Mouse (Mus musculus): ENCODE data around the gene Tbcel. TPM values are rescaled to one million over a fixed set of nuclear protein-coding genes. Genes with fewer than 3 reads are reported as not detected.

The Tbcel gene
- polyA plus RNA-seq (2015; fragmentation: Nextera tagmentation; extraction: Ambion mirVana): 4.4 and 4.6 TPM in 2 replicates

- H3K4me1 ChIP-seq: peaks cover 23% of the 10 kb centered on the region
- H3K4me2 ChIP-seq (replicated peaks): no peak within 1 kb of the TSS
- H3K36me3 ChIP-seq: no peaks in the 10 kb centered on the region
- ATAC-seq (ENCODE audit: low FRiP score, low read depth): no peak
- 80% methylated on average over 6 of the region's 6 CpGs for WGBS
- H3K9ac ChIP-seq: no peak within 1 kb of the TSS
- no peaks in the 10 kb centered on the region for H3K9me3 ChIP-seq
- no peak within 1 kb of the TSS for H3K4me3 ChIP-seq
- no peaks in the 10 kb centered on the region for H3K27me3 ChIP-seq
- H3K27ac ChIP-seq: no peak within 1 kb of the TSS
Measured at GRCm38 (mm10) chr9:42507709-42508108, at the start of gene Tbcel. Tbcel (minus strand) TSS chr9:42507809.

- no peak for ATAC-seq (ENCODE audit: low FRiP score, low read depth)
- Histone ChIP-seq H3K4me2 (replicated peaks) (no peak overlapping the region), H3K36me3 (no peaks in the 10 kb centered on the region), H3K9ac (no peak overlapping the region), H3K4me1 (no peaks in the 10 kb centered on the region), H3K27me3 (0 out of 2 replicates have a peak, but pooled peaks cover 4% of the 10 kb centered on the region), H3K27ac (no peak overlapping the region), H3K9me3 (0 out of 2 replicates have a peak, but pooled peaks cover 5% of the 10 kb centered on the region), H3K4me3 (no peak overlapping the region)
- 84% methylated on average over 1 of the region's 1 CpGs for WGBS
Measured at GRCm38 (mm10) chr9:42555186-42555585, 47.6 kb upstream of the Tbcel start.

DNA sequence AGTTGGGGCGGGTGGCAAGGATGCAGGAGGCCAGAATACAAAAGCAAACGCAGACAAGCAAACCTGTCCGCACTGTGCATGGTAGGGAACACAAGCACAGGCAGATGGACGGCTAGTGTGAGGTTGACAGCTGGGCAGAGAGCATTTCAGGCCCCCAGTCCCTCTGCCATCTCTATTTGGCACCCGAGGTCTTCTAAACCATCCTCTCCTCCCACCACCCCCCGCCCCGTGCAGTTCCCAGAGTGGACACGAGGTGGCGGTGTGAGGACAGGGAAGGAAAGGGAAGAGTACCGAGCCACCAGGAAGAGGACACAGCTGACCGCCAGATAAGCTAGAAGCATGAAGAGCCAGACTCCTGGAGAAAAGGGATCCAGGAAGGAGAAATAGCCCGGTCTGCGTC lies 42.5 kb upstream of the Tbcel start:
- no peak overlapping the region for H3K4me3 ChIP-seq
- no peak overlapping the region for H3K9ac ChIP-seq
- H3K9me3 ChIP-seq: no peaks in the 10 kb centered on the region
- no peaks in the 10 kb centered on the region for H3K36me3 ChIP-seq
- no peak for ATAC-seq (ENCODE audit: low FRiP score, low read depth)
- WGBS: 17% methylated on average over 13 of the region's 13 CpGs
- peaks cover 13% of the 10 kb centered on the region; the same call in 1 of the 2 replicates for H3K27me3 ChIP-seq
- H3K27ac ChIP-seq: no peak overlapping the region
- 0 out of 2 replicates have a peak, but pooled peaks cover 4% of the 10 kb centered on the region for H3K4me1 ChIP-seq
- no peak overlapping the region for H3K4me2 ChIP-seq (replicated peaks)

GRCm38 (mm10) chr9:42548981-42549380 lies 41.4 kb upstream of the Tbcel start:
- no peak overlapping the region for H3K4me2 ChIP-seq (replicated peaks)
- H3K27me3 ChIP-seq: peaks cover 10% of the 10 kb centered on the region; the same call in 1 of the 2 replicates
- no peak overlapping the region for H3K27ac ChIP-seq
- H3K9ac ChIP-seq: no peak overlapping the region
- H3K9me3 ChIP-seq: no peaks in the 10 kb centered on the region
- ATAC-seq (ENCODE audit: low FRiP score, low read depth): no peak
- 50% methylated on average over 7 of the region's 7 CpGs for WGBS
- H3K4me3 ChIP-seq: no peak overlapping the region
- H3K36me3 ChIP-seq: no peaks in the 10 kb centered on the region
- H3K4me1 ChIP-seq: 0 out of 2 replicates have a peak, but pooled peaks cover 4% of the 10 kb centered on the region

DNA sequence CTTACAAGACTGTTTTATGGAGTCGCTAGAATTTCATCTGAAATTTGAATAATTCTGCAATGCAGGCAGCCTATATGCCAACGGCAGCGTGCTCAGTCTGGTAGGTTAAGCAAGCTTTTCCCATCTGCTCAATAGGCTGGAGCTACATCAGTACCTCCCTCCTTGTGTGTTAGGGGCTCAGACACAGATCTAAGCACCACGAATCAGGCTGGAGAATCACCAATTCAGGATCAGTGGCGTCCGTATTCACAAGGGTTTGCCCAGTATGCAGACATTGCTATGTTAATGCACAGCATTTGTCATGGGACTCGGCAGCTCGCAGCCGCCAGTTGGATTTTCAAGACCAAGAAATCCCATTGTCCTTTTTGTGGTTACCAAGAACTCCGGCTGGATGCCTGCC lies 36.9 kb upstream of the Tbcel start:
- Histone ChIP-seq H3K27ac (no peak overlapping the region), H3K36me3 (no peaks in the 10 kb centered on the region), H3K9ac (no peak overlapping the region), H3K4me3 (no peak overlapping the region), H3K27me3 (peaks cover 6% of the 10 kb centered on the region; the same call in 1 of the 2 replicates), H3K4me2 (replicated peaks) (no peak overlapping the region), H3K4me1 (0 out of 2 replicates have a peak, but pooled peaks cover 4% of the 10 kb centered on the region), H3K9me3 (no peaks in the 10 kb centered on the region)
- no peak for ATAC-seq (ENCODE audit: low FRiP score, low read depth)
- WGBS: 88% methylated on average over 10 of the region's 10 CpGs

DNA sequence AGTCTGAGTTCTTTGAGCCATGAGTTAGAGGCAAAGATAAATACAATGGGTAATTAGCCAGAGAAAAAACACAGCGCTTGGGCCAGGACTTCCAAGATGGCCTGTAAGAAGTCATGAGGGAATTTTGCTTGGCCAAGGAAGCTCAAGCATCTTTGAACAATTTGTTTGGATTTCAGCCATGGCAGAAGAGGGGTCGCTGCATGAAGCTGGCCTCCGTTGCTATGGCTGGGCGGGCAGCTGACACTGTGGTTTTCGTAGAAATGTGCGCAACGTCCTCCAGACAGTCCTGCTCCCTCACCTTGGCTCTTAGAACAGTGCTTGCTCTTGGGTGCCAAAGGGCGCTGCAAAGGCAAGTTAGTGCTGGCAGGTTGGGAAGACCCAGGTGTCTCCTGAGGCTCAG lies 25.9 kb upstream of the Tbcel start:
- H3K27ac ChIP-seq: no peak overlapping the region
- H3K4me3 ChIP-seq: no peak overlapping the region
- H3K36me3 ChIP-seq: no peaks in the 10 kb centered on the region
- H3K4me2 ChIP-seq (replicated peaks): no peak overlapping the region
- H3K27me3 ChIP-seq: no peaks in the 10 kb centered on the region
- WGBS: 80% methylated on average over 8 of the region's 8 CpGs
- H3K9me3 ChIP-seq: no peaks in the 10 kb centered on the region
- H3K4me1 ChIP-seq: peaks cover 29% of the 10 kb centered on the region
- no peak overlapping the region for H3K9ac ChIP-seq
- ATAC-seq (ENCODE audit: low FRiP score, low read depth): no peak

GRCm38 (mm10) chr9:42533041-42533440 lies 25.4 kb upstream of the Tbcel start:
- Histone ChIP-seq H3K27me3 (no peaks in the 10 kb centered on the region), H3K27ac (no peak overlapping the region), H3K4me1 (peaks cover 29% of the 10 kb centered on the region), H3K9ac (no peak overlapping the region), H3K9me3 (no peaks in the 10 kb centered on the region), H3K4me3 (no peak overlapping the region), H3K36me3 (no peaks in the 10 kb centered on the region), H3K4me2 (replicated peaks) (no peak overlapping the region)
- 16% methylated on average over 6 of the region's 6 CpGs for WGBS
- no peak for ATAC-seq (ENCODE audit: low FRiP score, low read depth)

GRCm38 (mm10) chr9:42531951-42532350 lies 24.3 kb upstream of the Tbcel start:
- Histone ChIP-seq H3K4me1 (peaks cover 29% of the 10 kb centered on the region), H3K36me3 (no peaks in the 10 kb centered on the region), H3K9me3 (no peaks in the 10 kb centered on the region), H3K9ac (no peak overlapping the region), H3K27me3 (no peaks in the 10 kb centered on the region), H3K4me2 (replicated peaks) (no peak overlapping the region), H3K4me3 (no peak overlapping the region), H3K27ac (no peak overlapping the region)
- WGBS: 41% methylated on average over 3 of the region's 3 CpGs
- ATAC-seq (ENCODE audit: low FRiP score, low read depth): no peak

DNA sequence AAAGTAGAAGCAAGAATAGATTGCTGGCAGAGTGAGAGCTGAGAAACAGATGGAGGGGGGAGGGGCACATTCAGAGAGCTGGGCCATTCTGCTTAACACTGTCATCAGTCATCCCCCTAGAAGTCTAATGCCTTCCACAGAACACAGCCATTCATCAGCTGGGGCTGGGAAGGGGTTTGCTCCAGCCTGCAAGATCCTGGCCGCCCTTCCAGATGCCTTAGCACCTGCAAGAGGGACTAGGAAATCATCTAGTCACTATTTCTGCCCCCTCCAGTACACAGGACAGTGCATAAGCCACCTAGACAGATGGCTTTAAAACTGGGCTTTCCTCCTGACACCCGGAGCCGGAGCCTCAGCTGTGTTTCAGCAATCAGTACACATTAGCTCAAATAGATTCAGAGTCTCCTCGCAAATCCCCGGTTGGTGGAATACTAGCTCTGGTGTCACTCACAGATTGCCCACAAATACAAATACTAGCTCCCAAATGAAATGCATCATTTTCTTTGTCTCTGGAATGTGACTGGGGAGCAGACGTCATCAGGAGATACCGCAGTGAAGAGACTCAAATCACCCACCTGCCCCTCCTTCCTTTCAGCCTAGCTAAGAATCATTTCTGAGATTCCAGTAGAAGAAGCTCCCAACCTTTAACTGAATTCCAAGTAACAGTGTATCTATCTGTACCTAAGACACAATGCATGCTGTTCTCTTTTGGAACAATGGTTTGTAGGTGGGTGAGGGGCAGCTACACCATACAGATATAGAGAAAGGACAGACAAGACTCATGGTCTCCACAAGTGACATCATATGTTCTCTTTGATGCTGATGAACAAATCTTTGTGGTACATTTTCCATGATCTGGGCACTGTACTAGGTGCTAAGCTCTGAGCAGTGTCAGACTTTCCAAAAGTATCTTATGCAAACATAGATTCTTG lies 22.9 kb upstream of the Tbcel start:
- ATAC-seq (ENCODE audit: low FRiP score, low read depth): no peak

GRCm38 (mm10) chr9:42520587-42521084 lies 13.0 kb upstream of the Tbcel start:
- Histone ChIP-seq H3K4me2 (replicated peaks) (peak overlapping the region; percentile 76), H3K4me1 (peaks cover 17% of the 10 kb centered on the region), H3K36me3 (no peaks in the 10 kb centered on the region), H3K4me3 (peak overlapping the region; percentile 42), H3K9me3 (no peaks in the 10 kb centered on the region), H3K27me3 (peaks cover 35% of the 10 kb centered on the region), H3K9ac (peak overlapping the region; percentile 63), H3K27ac (no peak overlapping the region)
- ATAC-seq (ENCODE audit: low FRiP score, low read depth): peak; percentile 44; the same call in 1 of the 2 replicates
- 3% methylated on average over 36 of the region's 36 CpGs for WGBS

More for the DNA sequence above, 22.9 kb upstream of the Tbcel start:
- peaks cover 29% of the 10 kb centered on the region for H3K4me1 ChIP-seq
- whole genome bisulfite sequencing: 49% methylated on average over 7 of the region's 7 CpGs
- no peaks in the 10 kb centered on the region for H3K36me3 ChIP-seq
- no peak overlapping the region for H3K27ac ChIP-seq
- H3K9me3 ChIP-seq: no peaks in the 10 kb centered on the region
- no peak overlapping the region for H3K9ac ChIP-seq
- H3K4me2 ChIP-seq (replicated peaks): no peak overlapping the region
- H3K27me3 ChIP-seq: no peaks in the 10 kb centered on the region
- no peak overlapping the region for H3K4me3 ChIP-seq

DNA sequence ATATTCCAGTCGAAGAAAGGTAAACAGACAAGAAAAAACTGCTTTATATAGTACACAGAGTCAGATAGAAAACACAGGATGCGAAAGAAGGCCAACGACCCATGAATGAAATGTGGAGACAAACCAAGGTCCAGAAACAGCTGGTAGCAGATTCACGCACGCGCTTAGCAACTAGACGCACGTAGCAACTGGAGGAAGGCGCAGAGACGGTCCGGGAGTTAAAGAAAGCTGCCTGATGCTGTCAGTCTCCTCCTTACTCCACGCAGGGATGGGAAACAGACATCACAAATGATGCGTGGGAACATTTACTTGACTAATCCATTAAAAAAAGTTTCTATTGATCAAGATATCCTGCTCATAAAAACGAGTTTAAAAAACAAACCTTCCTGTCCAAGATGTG lies 10.6 kb upstream of the Tbcel start:
- Histone ChIP-seq H3K36me3 (no peaks in the 10 kb centered on the region), H3K4me1 (peaks cover 23% of the 10 kb centered on the region), H3K9me3 (no peaks in the 10 kb centered on the region), H3K4me3 (no peak overlapping the region), H3K27ac (no peak overlapping the region), H3K27me3 (peaks cover 35% of the 10 kb centered on the region), H3K4me2 (replicated peaks) (no peak overlapping the region), H3K9ac (no peak overlapping the region)
- 79% methylated on average over 14 of the region's 14 CpGs for WGBS
- ATAC-seq (ENCODE audit: low FRiP score, low read depth): no peak

DNA sequence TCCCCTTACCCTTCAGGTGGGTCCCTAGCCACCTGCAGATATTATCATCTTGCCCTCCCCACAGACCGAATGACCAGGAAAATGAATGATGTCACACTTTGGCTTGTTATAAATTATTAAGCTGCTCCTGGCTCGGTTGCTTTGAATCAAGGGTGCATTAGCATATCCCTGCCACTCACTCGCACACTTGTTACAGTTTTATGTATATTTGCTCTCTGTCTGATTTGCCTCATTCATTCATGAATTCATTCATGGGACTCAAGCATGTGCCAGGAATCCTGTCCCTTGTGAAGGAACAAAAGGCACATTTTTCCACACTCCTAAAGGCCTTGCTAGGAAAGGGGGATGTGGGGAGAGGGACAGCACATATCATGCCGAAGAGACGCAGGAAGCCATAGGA lies 5.5 kb upstream of the Tbcel start:
- no peak overlapping the region for H3K4me2 ChIP-seq (replicated peaks)
- no peaks in the 10 kb centered on the region for H3K9me3 ChIP-seq
- H3K4me1 ChIP-seq: peaks cover 23% of the 10 kb centered on the region
- no peaks in the 10 kb centered on the region for H3K36me3 ChIP-seq
- H3K9ac ChIP-seq: no peak overlapping the region
- ATAC-seq (ENCODE audit: low FRiP score, low read depth): no peak
- H3K4me3 ChIP-seq: no peak overlapping the region
- no peak overlapping the region for H3K27ac ChIP-seq
- 71% methylated on average over 5 of the region's 5 CpGs for WGBS
- no peaks in the 10 kb centered on the region for H3K27me3 ChIP-seq
